Mouse (Mus musculus) cerebellum, adult 18-20 months (tissue): ENCODE measurements at regions not wholly inside any gene's neighbourhood (a gene's known extent, or its start where the extent isn't known, plus 50 kb on each side); places are given as distances from the start of the nearest gene placed in this dataset.
"Not testable (repeated sequence)": the region's sequence is repeated elsewhere in the genome, so short reads cannot be mapped to it uniquely, and the experiment has no call there.

Experiments
- DNase-seq, 2 experiments: peaks; one replicate each; pipeline ENCODE4 v3.0.0; 2021

GRCm38 (mm10) chr15:8831720-8832620 is 121.4 kb upstream of the Slc1a3 start:
- DNase-seq = peak; percentile 74 to 81

- DNase-seq = no peak
Observed at GRCm38 (mm10) chr15:8824861-8825260, 114.3 kb upstream of the Slc1a3 start.

GRCm38 (mm10) chr15:8822795-8823194 is 112.2 kb upstream of the Slc1a3 start:
- not testable (repeated sequence) for DNase-seq

GRCm38 (mm10) chr15:8817542-8817941 is 107.0 kb upstream of the Slc1a3 start:
- DNase-seq = no peak

GRCm38 (mm10) chr15:8816501-8817368 is 106.2 kb upstream of the Slc1a3 start:
- DNase-seq = no peak

- no peak for DNase-seq
Observed at GRCm38 (mm10) chr15:8815958-8816357, 105.4 kb upstream of the Slc1a3 start.

GRCm38 (mm10) chr15:8815277-8815676 is 104.7 kb upstream of the Slc1a3 start:
- DNase-seq = no peak

GRCm38 (mm10) chr15:8806354-8806753 is 95.8 kb upstream of the Slc1a3 start:
- no peak for DNase-seq

- not testable (repeated sequence) for DNase-seq
Observed at GRCm38 (mm10) chr15:8805565-8805964, 95.0 kb upstream of the Slc1a3 start.

GRCm38 (mm10) chr15:8802058-8802457 is 91.5 kb upstream of the Slc1a3 start:
- DNase-seq = no peak

- no peak for DNase-seq
Observed at GRCm38 (mm10) chr15:8797015-8797414, 86.5 kb upstream of the Slc1a3 start.

- DNase-seq = peak; percentile 77 to 85
Observed at GRCm38 (mm10) chr15:8792106-8792505, 81.5 kb upstream of the Slc1a3 start.

- DNase-seq = no peak
Observed at GRCm38 (mm10) chr15:8789924-8790323, 79.4 kb upstream of the Slc1a3 start.

GRCm38 (mm10) chr15:8789000-8789399 is 78.4 kb upstream of the Slc1a3 start:
- no peak for DNase-seq

- no peak for DNase-seq
Observed at GRCm38 (mm10) chr15:8785537-8785936, 75.0 kb upstream of the Slc1a3 start.

- peak in 1 of 2 experiments; percentile 35 for DNase-seq
Observed at GRCm38 (mm10) chr15:8783567-8783966, 73.0 kb upstream of the Slc1a3 start.

- DNase-seq = no peak
Observed at GRCm38 (mm10) chr15:8783036-8783435, 72.5 kb upstream of the Slc1a3 start.

GRCm38 (mm10) chr15:8782131-8782507 is 71.6 kb upstream of the Slc1a3 start:
- no peak for DNase-seq

- DNase-seq = peak in 1 of 2 experiments; percentile 25
Observed at GRCm38 (mm10) chr15:8781159-8782130, 70.9 kb upstream of the Slc1a3 start.

- DNase-seq = no peak
Observed at GRCm38 (mm10) chr15:8780371-8780866, 69.9 kb upstream of the Slc1a3 start.

- no peak for DNase-seq
Observed at GRCm38 (mm10) chr15:8767624-8768571, 57.3 kb upstream of the Slc1a3 start.
